Mouse (Mus musculus) erythroblast, embryonic 14.5 days (primary cell): ENCODE results near the gene Nptx1.

Source experiments
- GATA1 ChIP-seq: IDR thresholded peaks from 2 replicates; pipeline ENCODE4 v1.6.1; 2012; ENCODE audit warnings: low read length, inconsistent platforms, mixed read lengths
- TAL1 ChIP-seq: IDR thresholded peaks from 3 replicates; pipeline ENCODE4 v1.6.1; 2012; ENCODE audit warnings: low read length, inconsistent platforms, mixed read lengths

DNA sequence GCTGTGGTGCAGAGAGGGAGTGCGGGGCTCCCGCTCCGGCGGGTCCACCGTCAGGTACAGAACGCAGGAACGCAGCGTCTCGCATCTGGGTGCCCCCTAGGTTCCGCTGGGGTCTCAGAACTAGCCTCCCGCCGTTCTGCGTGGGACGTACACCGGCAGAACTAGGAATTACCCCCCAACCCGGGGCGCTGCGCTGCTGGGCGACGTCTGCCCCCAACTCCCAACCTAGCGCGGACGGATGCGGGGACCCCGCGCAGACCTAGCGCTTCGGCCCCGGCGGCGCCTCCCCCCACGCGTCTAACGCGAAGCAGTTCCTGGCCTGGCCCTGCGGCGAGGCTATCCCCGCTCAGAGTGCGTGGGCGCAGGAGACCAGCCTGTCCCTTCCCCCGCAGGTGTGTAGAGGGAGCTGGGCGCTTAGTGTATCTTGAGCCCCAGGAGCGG is 1.8 kb upstream of the Nptx1 start:
- no peak for TF ChIP-seq GATA1
- no peak for TF ChIP-seq TAL1
